Mouse (Mus musculus) G1E (cell line): Measurements from ENCODE around the gene Il22ra1. TPM values are rescaled to one million over a fixed set of nuclear protein-coding genes. Genes with fewer than 3 reads are reported as not detected.

Experiments used
- ATAC-seq: 2 replicates; pipeline ENCODE4 v1.8.0; 2016; ENCODE audit warnings: mild to moderate bottlenecking; ENCODE audit not compliant: insufficient number of reproducible peaks, poor library complexity, low FRiP score, severe bottlenecking; ENCODE audit errors: extremely low read depth
- DNase-seq: peaks from one replicate; pipeline ENCODE4 v3.0.0; 2012; ENCODE audit warnings: low spot score
- H3K27me3 ChIP-seq: 2 replicates; pipeline ENCODE4 v1.6.1; 2012; ENCODE audit warnings: mild to moderate bottlenecking, low read length, inconsistent platforms; ENCODE audit not compliant: insufficient read depth
- H3K36me3 ChIP-seq: replicated peaks from 2 replicates; pipeline ENCODE3; 2012; ENCODE audit warnings: mild to moderate bottlenecking, inconsistent platforms
- H3K4me1 ChIP-seq: 2 replicates; pipeline ENCODE4 v1.6.1; 2012; ENCODE audit warnings: low read depth, low read length, inconsistent platforms, mixed read lengths; ENCODE audit not compliant: insufficient read depth
- H3K4me3 ChIP-seq: 2 replicates; pipeline ENCODE4 v1.5.1; 2012; ENCODE audit warnings: low read depth, mild to moderate bottlenecking, inconsistent platforms, low read length, moderate library complexity, mixed read lengths
- H3K9me3 ChIP-seq: replicated peaks from 2 replicates; pipeline ENCODE4 v1.6.1; 2012; ENCODE audit warnings: inconsistent platforms
- CTCF ChIP-seq: IDR thresholded peaks from 2 replicates; pipeline ENCODE4 v1.5.1; 2012; ENCODE audit warnings: low read depth, low read length, inconsistent platforms, mixed read lengths
- GATA1 ChIP-seq: IDR thresholded peaks from 2 replicates; pipeline ENCODE4 v1.6.1; 2012; ENCODE audit warnings: borderline replicate concordance, low read length, inconsistent platforms, mixed read lengths
- GATA2 ChIP-seq: IDR thresholded peaks from 2 replicates; pipeline ENCODE4 v1.6.1; 2012; ENCODE audit warnings: low read depth, low read length, inconsistent platforms, borderline replicate concordance
- POLR2AphosphoS5 ChIP-seq: IDR thresholded peaks from 2 replicates; pipeline ENCODE4 v1.6.1; 2012; ENCODE audit warnings: low read depth, low read length, inconsistent platforms; ENCODE audit not compliant: insufficient replicate concordance
- TAL1 ChIP-seq: conservative IDR thresholded peaks from 2 replicates; pipeline ENCODE4 v1.6.1; 2012; ENCODE audit warnings: low read depth, low read length, inconsistent platforms, mixed read lengths
- polyA plus RNA-seq: library from polyadenylated mRNA; stranded (reverse); fragments of >175 nt; gene quantifications from 2 replicates; pipeline ENCODE4 v1.2.3, GENCODE M21; 2012
- total RNA-seq, 2 experiments: library from RNA; stranded (forward) in 1 of 2; stranded (reverse) in 1 of 2; fragments of 200-1000 nt in 1 of 2; fragments of >200 nt in 1 of 2; fragmentation: Nextera tagmentation in 1 of 2; gene quantifications; 2 replicates each; pipeline ENCODE4 v1.2.3; 2014 to 2017

Il22ra1 gene
- total and polyA plus RNA-seq, 3 experiments = 0.05 TPM; not detected in 2

DNA sequence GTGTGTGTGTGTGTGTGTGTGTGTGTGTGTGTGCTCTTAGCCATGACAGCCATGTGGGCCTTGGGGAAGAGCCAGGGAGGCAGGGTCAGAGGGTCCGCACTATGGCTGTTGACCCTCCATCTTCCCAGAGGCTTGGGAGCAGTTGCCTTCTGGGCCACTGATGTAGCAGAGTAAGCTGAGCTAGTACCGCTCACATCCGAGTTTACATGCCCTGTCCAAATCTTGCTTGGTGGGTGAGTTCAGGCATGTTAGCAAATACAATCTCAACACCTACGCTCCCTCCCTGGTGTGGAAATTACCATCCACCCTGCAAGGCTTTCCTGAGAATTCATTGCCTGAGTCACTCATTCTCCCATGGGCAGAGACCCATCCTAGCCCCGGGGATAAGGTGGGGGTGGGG is 53.3 kb downstream of the Il22ra1 start:
- no peak overlapping the region for H3K4me3 ChIP-seq
- H3K4me1 ChIP-seq = no peaks in the 10 kb centered on the region
- no peaks in the 10 kb centered on the region for H3K36me3 ChIP-seq
- no peak for DNase-seq
- H3K9me3 ChIP-seq = peaks cover 3% of the 10 kb centered on the region
- H3K27me3 ChIP-seq = peaks cover 2% of the 10 kb centered on the region; the same call in 1 of the 2 replicates
- ATAC-seq = no peak
- TF ChIP-seq GATA2 = no peak
- no peak for TF ChIP-seq POLR2AphosphoS5
- TF ChIP-seq GATA1 = no peak
- no peak for TF ChIP-seq CTCF
- no peak for TF ChIP-seq TAL1

DNA sequence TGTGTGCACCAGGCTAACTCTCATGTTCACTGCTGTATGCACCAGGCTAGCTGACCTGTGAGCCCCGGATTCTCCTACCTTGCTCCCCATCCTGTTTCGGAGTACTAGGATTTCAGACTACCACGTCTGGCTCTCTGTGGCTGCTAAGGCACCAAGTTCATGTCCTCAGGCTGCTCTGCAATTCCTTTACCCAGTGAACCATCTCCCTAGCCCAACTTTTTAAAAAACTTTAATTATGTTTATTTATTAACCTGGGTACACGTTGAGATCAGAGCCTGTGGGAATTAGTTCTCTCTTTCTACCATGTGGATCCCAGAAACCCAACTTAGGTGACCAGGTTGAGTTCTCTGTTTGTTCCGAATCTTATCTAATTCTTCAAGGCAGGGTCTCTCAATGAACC is 58.6 kb downstream of the Il22ra1 start:
- DNase-seq (no peak), ATAC-seq (no peak)
- no peaks in the 10 kb centered on the region for H3K36me3 ChIP-seq
- TF ChIP-seq GATA2 = no peak
- no peak for TF ChIP-seq GATA1
- no peak for TF ChIP-seq CTCF
- H3K4me1 ChIP-seq = no peaks in the 10 kb centered on the region
- peaks cover 3% of the 10 kb centered on the region for H3K9me3 ChIP-seq
- H3K4me3 ChIP-seq = no peak overlapping the region
- peaks cover 11% of the 10 kb centered on the region for H3K27me3 ChIP-seq

DNA sequence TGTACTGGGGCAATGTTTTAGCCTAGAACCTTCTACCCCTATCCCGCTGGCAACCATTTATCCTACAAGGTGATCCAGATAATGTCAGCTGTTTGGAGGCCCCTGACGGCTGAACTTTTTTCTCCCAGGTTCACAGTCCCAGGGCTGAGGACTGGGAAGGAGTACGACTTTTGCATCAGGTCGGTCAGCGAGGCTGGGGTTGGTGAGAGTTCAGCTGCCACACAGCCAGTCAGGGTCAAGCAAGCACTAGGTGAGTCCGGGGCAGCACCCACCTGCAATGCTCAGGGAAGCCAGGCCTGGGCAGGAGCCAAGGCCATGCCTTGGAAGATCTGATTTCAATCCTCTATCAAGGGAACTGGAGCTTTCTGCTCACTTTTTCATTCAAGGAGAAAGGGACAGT is 59.3 kb downstream of the Il22ra1 start:
- H3K9me3 ChIP-seq = peaks cover 3% of the 10 kb centered on the region
- no peaks in the 10 kb centered on the region for H3K4me1 ChIP-seq
- H3K4me3 ChIP-seq = no peak overlapping the region
- H3K36me3 ChIP-seq = no peaks in the 10 kb centered on the region
- TF ChIP-seq GATA2 (no peak), CTCF (no peak), POLR2AphosphoS5 (no peak), GATA1 (no peak), TAL1 (no peak)
- no peak for DNase-seq
- peaks cover 11% of the 10 kb centered on the region for H3K27me3 ChIP-seq
- no peak for ATAC-seq

DNA sequence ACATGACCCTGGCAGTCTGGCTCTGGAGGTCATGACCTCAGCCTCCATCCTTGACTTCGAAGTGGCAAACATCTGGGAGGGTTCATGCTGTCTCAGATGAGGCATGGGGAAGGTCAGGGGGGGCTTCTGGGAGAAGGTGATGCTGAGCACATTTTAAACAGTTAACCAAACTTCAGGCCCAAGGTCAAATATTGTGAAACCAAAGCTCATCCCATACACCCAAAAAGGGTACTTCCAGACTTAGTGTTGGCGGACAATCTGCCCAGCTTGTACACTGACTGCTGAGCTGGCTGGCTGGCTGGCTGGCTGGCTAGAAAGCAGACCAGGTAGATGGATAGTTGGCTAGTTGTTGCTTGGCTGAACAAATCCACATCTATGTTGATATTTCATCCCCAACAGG is 61.2 kb downstream of the Il22ra1 start:
- H3K4me1 ChIP-seq = no peaks in the 10 kb centered on the region
- no peak overlapping the region for H3K4me3 ChIP-seq
- ATAC-seq (no peak), DNase-seq (no peak)
- TF ChIP-seq TAL1 (no peak), CTCF (no peak), GATA1 (no peak), GATA2 (no peak), POLR2AphosphoS5 (no peak)
- H3K9me3 ChIP-seq = no peaks in the 10 kb centered on the region; the same call in 1 of the 2 replicates
- no peaks in the 10 kb centered on the region for H3K36me3 ChIP-seq
- peaks cover 13% of the 10 kb centered on the region for H3K27me3 ChIP-seq

DNA sequence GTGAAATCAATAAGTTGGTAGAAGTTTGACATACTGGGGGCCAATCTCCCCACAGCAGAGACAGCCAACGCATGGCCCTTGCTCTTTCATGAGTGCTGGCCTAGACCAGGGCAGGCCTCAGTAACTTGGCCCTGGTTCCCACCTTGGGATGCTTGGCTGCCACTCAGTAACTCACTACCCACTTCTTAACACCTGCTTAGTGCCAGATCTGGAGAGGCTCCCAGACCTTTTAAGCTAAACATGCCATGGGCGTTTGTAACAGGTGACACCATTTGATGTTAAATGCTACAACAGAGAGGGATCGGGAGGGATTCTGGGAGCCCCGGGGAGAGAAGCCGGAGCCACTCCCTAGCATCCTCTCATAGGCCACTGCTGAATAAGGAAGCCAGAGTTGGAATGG is 64.8 kb downstream of the Il22ra1 start:
- H3K27me3 ChIP-seq = peaks cover 28% of the 10 kb centered on the region
- H3K9me3 ChIP-seq = no peaks in the 10 kb centered on the region
- ATAC-seq = no peak

DNA sequence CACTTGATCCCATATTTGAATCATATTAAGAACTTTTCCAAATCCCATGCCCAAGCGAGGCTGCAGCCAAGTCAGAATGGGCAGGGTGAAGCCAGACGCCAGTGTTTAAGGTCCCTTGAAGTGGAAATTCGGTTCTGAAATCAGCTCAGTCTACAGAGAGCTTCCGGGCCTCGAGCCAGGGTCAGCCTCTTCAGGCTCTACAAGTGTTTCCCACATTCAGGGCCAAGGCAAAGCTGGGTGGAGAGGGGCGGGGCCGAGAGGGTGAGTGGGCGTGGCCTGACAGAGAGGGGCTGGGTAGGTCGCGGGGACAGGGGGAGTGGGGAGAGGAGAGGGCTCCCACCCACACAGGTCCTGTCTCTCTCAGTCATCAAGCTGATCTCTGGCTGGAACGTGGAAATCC is 70.0 kb downstream of the Il22ra1 start:
- Histone ChIP-seq H3K9me3 (no peaks in the 10 kb centered on the region), H3K4me3 (no peak overlapping the region), H3K4me1 (peaks cover 3% of the 10 kb centered on the region; the same call in 1 of the 2 replicates), H3K36me3 (no peaks in the 10 kb centered on the region), H3K27me3 (peaks cover 23% of the 10 kb centered on the region)
- TF ChIP-seq GATA1 (no peak), TAL1 (no peak)
- ATAC-seq (no peak), DNase-seq (no peak)

More for the DNA sequence above, 64.8 kb downstream of the Il22ra1 start:
- Histone ChIP-seq H3K36me3 (no peaks in the 10 kb centered on the region), H3K4me3 (no peak overlapping the region), H3K4me1 (no peaks in the 10 kb centered on the region; the same call in 1 of the 2 replicates)
- DNase-seq = no peak
- no peak for TF ChIP-seq CTCF
- TF ChIP-seq GATA2 = no peak
- no peak for TF ChIP-seq TAL1
- TF ChIP-seq GATA1 = no peak
- TF ChIP-seq POLR2AphosphoS5 = no peak

DNA sequence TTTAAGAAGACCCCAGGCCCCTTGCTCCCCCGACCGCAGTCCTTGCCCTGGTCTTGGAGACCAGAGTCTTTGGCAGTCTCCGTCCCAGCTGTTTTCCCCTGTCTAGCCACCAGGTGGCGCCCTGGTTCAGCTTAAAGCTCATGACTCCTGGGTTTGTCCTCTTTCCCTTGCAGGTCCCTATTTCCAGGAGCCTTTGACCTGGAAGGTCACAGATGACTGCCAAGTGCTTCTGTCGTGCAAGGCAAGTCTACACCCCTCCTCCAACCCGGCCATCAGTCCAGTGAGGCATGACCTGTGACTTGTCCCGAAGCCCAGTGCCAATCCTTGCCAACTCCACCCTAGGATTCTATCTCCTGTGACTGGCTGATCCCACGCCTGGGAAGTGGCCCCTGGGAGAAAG is 73.6 kb downstream of the Il22ra1 start:
- ATAC-seq = peak; percentile 28; the same call in 1 of the 2 replicates
- TF ChIP-seq CTCF (peak; percentile 82), POLR2AphosphoS5 (no peak), TAL1 (no peak)
- Histone ChIP-seq H3K36me3 (no peaks in the 10 kb centered on the region), H3K27me3 (peaks cover 15% of the 10 kb centered on the region; the same call in 1 of the 2 replicates), H3K4me3 (no peak overlapping the region), H3K9me3 (peaks cover 4% of the 10 kb centered on the region), H3K4me1 (peaks cover 3% of the 10 kb centered on the region; the same call in 1 of the 2 replicates)
- peak; percentile 69 for DNase-seq

Other genes starting within 250 kb of the Il22ra1 start
- gene Stpg1, start 233.4 kb upstream of the Il22ra1 start, total RNA-seq (2014; fragmentation: Nextera tagmentation) = not detected in 2 replicates
- gene Stpg1, start 233.4 kb upstream of the Il22ra1 start, total RNA-seq (2017) = 0.44 TPM in 1 of 2 replicates, not detected in the other
- not detected in 2 replicates for gene Stpg1, start 233.4 kb upstream of the Il22ra1 start, polyA plus RNA-seq
- gene Nipal3, start 233.1 kb upstream of the Il22ra1 start, total RNA-seq (2014; fragmentation: Nextera tagmentation) = 12.1 and 13.9 TPM in 2 replicates
- 9.8 and 15.1 TPM in 2 replicates for gene Nipal3, start 233.1 kb upstream of the Il22ra1 start, total RNA-seq (2017)
- 13.7 and 27.7 TPM in 2 replicates for gene Nipal3, start 233.1 kb upstream of the Il22ra1 start, polyA plus RNA-seq
- gene Grhl3, start 154.5 kb upstream of the Il22ra1 start, total RNA-seq (2014; fragmentation: Nextera tagmentation) = not detected in 2 replicates
- gene Grhl3, start 154.5 kb upstream of the Il22ra1 start, total RNA-seq (2017) = 0.06 TPM in 1 of 2 replicates, not detected in the other
- not detected in 2 replicates for gene Grhl3, start 154.5 kb upstream of the Il22ra1 start, polyA plus RNA-seq
- gene Ifnlr1, start 41.9 kb upstream of the Il22ra1 start, total RNA-seq (2014; fragmentation: Nextera tagmentation) = not detected in 2 replicates
- under 0.01 and 0.06 TPM in 2 replicates for gene Ifnlr1, start 41.9 kb upstream of the Il22ra1 start, total RNA-seq (2017)
- gene Ifnlr1, start 41.9 kb upstream of the Il22ra1 start, polyA plus RNA-seq = not detected in 2 replicates
- gene Myom3, start 31.5 kb downstream of the Il22ra1 start, total RNA-seq (2014; fragmentation: Nextera tagmentation) = not detected in 2 replicates
- gene Myom3, start 31.5 kb downstream of the Il22ra1 start, total RNA-seq (2017) = 0.06 and 0.11 TPM in 2 replicates
- not detected in 2 replicates for gene Myom3, start 31.5 kb downstream of the Il22ra1 start, polyA plus RNA-seq
- gene Srsf10, start 127.6 kb downstream of the Il22ra1 start, total RNA-seq (2014; fragmentation: Nextera tagmentation) = 355 and 418 TPM in 2 replicates
- 223 and 241 TPM in 2 replicates for gene Srsf10, start 127.6 kb downstream of the Il22ra1 start, total RNA-seq (2017)
- 299 and 339 TPM in 2 replicates for gene Srsf10, start 127.6 kb downstream of the Il22ra1 start, polyA plus RNA-seq
- 264 and 272 TPM in 2 replicates for gene Pnrc2, start 145.7 kb downstream of the Il22ra1 start, total RNA-seq (2014; fragmentation: Nextera tagmentation)
- 159 and 197 TPM in 2 replicates for gene Pnrc2, start 145.7 kb downstream of the Il22ra1 start, total RNA-seq (2017)
- gene Pnrc2, start 145.7 kb downstream of the Il22ra1 start, polyA plus RNA-seq = 7.7 and 7.9 TPM in 2 replicates
- gene Cnr2, start 167.2 kb downstream of the Il22ra1 start, total RNA-seq (2014; fragmentation: Nextera tagmentation) = 13.4 and 13.6 TPM in 2 replicates
- gene Cnr2, start 167.2 kb downstream of the Il22ra1 start, total RNA-seq (2017) = 28.2 and 30.6 TPM in 2 replicates
- gene Cnr2, start 167.2 kb downstream of the Il22ra1 start, polyA plus RNA-seq = 4.0 and 5.1 TPM in 2 replicates
- gene Fuca1, start 192.6 kb downstream of the Il22ra1 start, total RNA-seq (2014; fragmentation: Nextera tagmentation) = 32.8 and 66.2 TPM in 2 replicates
- gene Fuca1, start 192.6 kb downstream of the Il22ra1 start, total RNA-seq (2017) = 149 and 150 TPM in 2 replicates
- gene Fuca1, start 192.6 kb downstream of the Il22ra1 start, polyA plus RNA-seq = 13.9 and 16.9 TPM in 2 replicates
- gene Hmgcl, start 218.3 kb downstream of the Il22ra1 start, total RNA-seq (2014; fragmentation: Nextera tagmentation) = 19.1 and 22.2 TPM in 2 replicates
- gene Hmgcl, start 218.3 kb downstream of the Il22ra1 start, total RNA-seq (2017) = 38.0 and 39.1 TPM in 2 replicates
- gene Hmgcl, start 218.3 kb downstream of the Il22ra1 start, polyA plus RNA-seq = 22.6 and 33.3 TPM in 2 replicates
- gene Gale, start 235.6 kb downstream of the Il22ra1 start, total RNA-seq (2014; fragmentation: Nextera tagmentation) = 4.3 and 5.0 TPM in 2 replicates
- 10.9 and 12.4 TPM in 2 replicates for gene Gale, start 235.6 kb downstream of the Il22ra1 start, total RNA-seq (2017)
- 19.8 and 23.3 TPM in 2 replicates for gene Gale, start 235.6 kb downstream of the Il22ra1 start, polyA plus RNA-seq
- gene Lypla2, start 244.5 kb downstream of the Il22ra1 start, total RNA-seq (2014; fragmentation: Nextera tagmentation) = 53.9 and 65.8 TPM in 2 replicates
- 28.5 and 34.1 TPM in 2 replicates for gene Lypla2, start 244.5 kb downstream of the Il22ra1 start, total RNA-seq (2017)
- 243 and 284 TPM in 2 replicates for gene Lypla2, start 244.5 kb downstream of the Il22ra1 start, polyA plus RNA-seq